Mouse (Mus musculus): ENCODE data around the gene Csdc2.
"Not testable (repeated sequence)": the region's sequence is repeated elsewhere in the genome, so short reads cannot be mapped to it uniquely, and the experiment has no call there.

Gene Csdc2

GRCm38 (mm10) chr15:81956457-81956856 lies 19.9 kb downstream of the Csdc2 start:
- peak in 1 of 2 experiments; percentile 56 for DNase-seq

GRCm38 (mm10) chr15:81957598-81957997 lies 21.0 kb downstream of the Csdc2 start:
- DNase-seq: no peak

- no peak for DNase-seq
Observed at GRCm38 (mm10) chr15:81958906-81959305, 22.3 kb downstream of the Csdc2 start.

- peak; percentile 99 for DNase-seq
Observed at GRCm38 (mm10) chr15:81960171-81961077, 23.9 kb downstream of the Csdc2 start, which contains the start of gene Pmm1. Gene Pmm1 (minus strand): TSS chr15:81960930.

- DNase-seq: no peak
Observed at GRCm38 (mm10) chr15:81961078-81961451, 24.5 kb downstream of the Csdc2 start.

GRCm38 (mm10) chr15:81964262-81964661 lies 27.7 kb downstream of the Csdc2 start:
- DNase-seq: no peak

GRCm38 (mm10) chr15:81964980-81965545 lies 28.5 kb downstream of the Csdc2 start:
- no peak for DNase-seq

- DNase-seq: no peak
Observed at GRCm38 (mm10) chr15:81966062-81966829, 29.7 kb downstream of the Csdc2 start.

GRCm38 (mm10) chr15:81967821-81968220 lies 31.3 kb downstream of the Csdc2 start:
- no peak for DNase-seq

GRCm38 (mm10) chr15:81968447-81968846 lies 31.9 kb downstream of the Csdc2 start:
- DNase-seq: no peak

GRCm38 (mm10) chr15:81969173-81969572 lies 32.6 kb downstream of the Csdc2 start:
- DNase-seq: peak; percentile 37 to 51

GRCm38 (mm10) chr15:81969635-81970034 lies 33.1 kb downstream of the Csdc2 start:
- not testable (repeated sequence) for DNase-seq

- DNase-seq: not testable (repeated sequence)
Observed at GRCm38 (mm10) chr15:81970498-81970897, 33.9 kb downstream of the Csdc2 start.

GRCm38 (mm10) chr15:81975156-81975555 lies 38.6 kb downstream of the Csdc2 start:
- not testable (repeated sequence) for DNase-seq

GRCm38 (mm10) chr15:81980321-81980720 lies 43.8 kb downstream of the Csdc2 start, which contains the start of gene 1700029P11Rik:
Gene 1700029P11Rik (plus strand): TSS chr15:81980540.
- DNase-seq: no peak

- no peak for DNase-seq
Observed at GRCm38 (mm10) chr15:81982173-81982572, 45.6 kb downstream of the Csdc2 start.

- no peak for DNase-seq
Observed at GRCm38 (mm10) chr15:81985267-81986161, 49.0 kb downstream of the Csdc2 start.

- no peak for DNase-seq
Observed at GRCm38 (mm10) chr15:81987646-81988045, 51.1 kb downstream of the Csdc2 start, which contains the start of gene Xrcc6. Gene Xrcc6 (plus strand): TSS chr15:81987835.

- peak; percentile 80 to 92 for DNase-seq
Observed at GRCm38 (mm10) chr15:81989371-81990062, 53.0 kb downstream of the Csdc2 start.

- no peak for DNase-seq
Observed at GRCm38 (mm10) chr15:81990549-81990948, 54.0 kb downstream of the Csdc2 start.

GRCm38 (mm10) chr15:81993992-81994391 lies 57.4 kb downstream of the Csdc2 start:
- no peak for DNase-seq
